Mouse (Mus musculus): Measurements from ENCODE around the gene Vmn1r70. TPM values are rescaled to one million over a fixed set of nuclear protein-coding genes. Genes with fewer than 3 reads are reported as not detected.

Gene Vmn1r70
- not detected for polyA plus RNA-seq (2014; fragmentation: Illumina TruSeq; extraction: RNeasy Lipid Tissue Mini Kit (QIAGEN cat#74804); ENCODE audit: low replicate concordance)

DNA sequence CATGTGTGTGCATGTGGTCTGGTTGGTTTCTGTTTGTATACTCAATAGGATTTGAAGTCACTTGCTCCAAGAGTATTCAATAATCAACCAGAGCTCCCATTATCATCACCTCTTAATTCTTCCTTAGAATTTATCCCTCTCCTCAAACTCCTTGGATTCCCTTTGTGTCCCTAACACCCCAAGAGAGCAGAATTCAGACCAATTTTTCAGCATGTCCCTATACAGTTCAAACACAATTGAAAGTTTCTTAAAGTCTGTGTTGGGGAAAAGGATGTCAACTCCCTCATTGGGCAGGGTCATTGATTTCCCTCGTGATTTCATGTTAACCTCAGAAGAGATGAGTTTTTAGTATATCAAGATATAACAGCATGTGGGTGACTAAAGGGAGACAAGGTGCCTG is at the start of gene Vmn1r70:
Gene Vmn1r70 (plus strand): TSS at position 301 of the 400 bp plus-strand sequence.

DNA sequence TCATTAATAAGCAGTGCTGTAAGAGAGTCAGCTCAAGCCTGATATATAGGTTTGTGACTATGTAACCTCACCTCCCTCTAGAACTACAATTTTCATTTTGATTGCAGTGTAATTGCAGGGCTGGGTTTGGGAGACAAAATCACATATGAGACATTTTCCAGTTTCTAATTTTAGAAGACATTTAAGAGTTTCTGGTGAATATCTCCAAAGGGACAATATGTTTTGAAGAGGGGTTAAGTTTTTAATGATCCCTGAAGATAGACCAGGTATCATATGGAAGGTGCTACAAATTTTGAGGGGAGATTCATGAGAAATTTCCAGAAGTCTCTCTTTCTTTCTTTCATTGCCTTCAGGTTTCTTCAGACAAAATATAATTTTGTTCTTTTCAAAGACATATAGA is 17.8 kb upstream of the Vmn1r70 start, which contains the start of gene Vmn1r69:
Gene Vmn1r69 (minus strand): TSS at position 101 of the 400 bp plus-strand sequence.

Other genes with a start within 250 kb of the Vmn1r70 start
- not detected for gene Vmn1r67, start 188.2 kb upstream of the Vmn1r70 start, polyA plus RNA-seq (2014; fragmentation: Illumina TruSeq; extraction: RNeasy Lipid Tissue Mini Kit (QIAGEN cat#74804); ENCODE audit: low replicate concordance)
- 0.85 TPM for gene Zik1, start 136.1 kb upstream of the Vmn1r70 start, polyA plus RNA-seq (2014; fragmentation: Illumina TruSeq; extraction: RNeasy Lipid Tissue Mini Kit (QIAGEN cat#74804); ENCODE audit: low replicate concordance)
- not detected for gene Vmn1r68, start 73.0 kb upstream of the Vmn1r70 start, polyA plus RNA-seq (2014; fragmentation: Illumina TruSeq; extraction: RNeasy Lipid Tissue Mini Kit (QIAGEN cat#74804); ENCODE audit: low replicate concordance)
- not detected for gene Vmn1r69, start 17.9 kb upstream of the Vmn1r70 start, polyA plus RNA-seq (2014; fragmentation: Illumina TruSeq; extraction: RNeasy Lipid Tissue Mini Kit (QIAGEN cat#74804); ENCODE audit: low replicate concordance)
- gene Nlrp4b, start 56.3 kb downstream of the Vmn1r70 start, polyA plus RNA-seq (2014; fragmentation: Illumina TruSeq; extraction: RNeasy Lipid Tissue Mini Kit (QIAGEN cat#74804); ENCODE audit: low replicate concordance), result not detected
- gene Vmn1r71, start 122.8 kb downstream of the Vmn1r70 start, polyA plus RNA-seq (2014; fragmentation: Illumina TruSeq; extraction: RNeasy Lipid Tissue Mini Kit (QIAGEN cat#74804); ENCODE audit: low replicate concordance), result not detected